Mouse (Mus musculus) hindbrain, embryonic 15.5 days (tissue): Measurements from ENCODE around the gene Lsm12. TPM values are rescaled to one million over a fixed set of nuclear protein-coding genes. Genes with fewer than 3 reads are reported as not detected.

ENCODE experiments used
- ATAC-seq: fragments of 200-750 bp; cut with Nextera tagmentation; 2 replicates; pipeline ENCODE4 v1.8.0; 2017; ENCODE audit warnings: low read depth, moderate number of reproducible peaks, moderate TSS enrichment; ENCODE audit not compliant: low FRiP score
- H3K27ac ChIP-seq: fragments of 300-500 bp; sonication (generic); replicated peaks from 2 replicates; pipeline ENCODE4 v1.5.1; 2015; ENCODE audit warnings: mild to moderate bottlenecking, inconsistent platforms
- H3K27me3 ChIP-seq: fragments of 300-500 bp; sonication (generic); 2 replicates; pipeline ENCODE4 v1.6.1; 2015; ENCODE audit warnings: control low read depth, inconsistent platforms
- H3K36me3 ChIP-seq: fragments of 300-500 bp; sonication (generic); 2 replicates; pipeline ENCODE4 v1.6.1; 2015; ENCODE audit warnings: control low read depth, inconsistent platforms
- H3K4me1 ChIP-seq: fragments of 300-500 bp; sonication (generic); replicated peaks from 2 replicates; pipeline ENCODE4 v1.6.1; 2015; ENCODE audit warnings: control low read depth, inconsistent platforms
- H3K4me2 ChIP-seq: fragments of 300-500 bp; sonication (generic); 2 replicates; pipeline ENCODE4 v1.6.1; 2015; ENCODE audit warnings: moderate library complexity, mild to moderate bottlenecking, inconsistent platforms
- H3K4me3 ChIP-seq: fragments of 300-500 bp; sonication (generic); 2 replicates; pipeline ENCODE4 v1.5.1; 2015; ENCODE audit warnings: mild to moderate bottlenecking, inconsistent platforms
- H3K9ac ChIP-seq: fragments of 300-500 bp; sonication (generic); 2 replicates; pipeline ENCODE4 v1.6.1; 2015; ENCODE audit warnings: inconsistent platforms
- H3K9me3 ChIP-seq: fragments of 300-500 bp; sonication (generic); 2 replicates; pipeline ENCODE4 v1.6.1; 2016; ENCODE audit warnings: control low read depth, inconsistent platforms
- WGBS: fragments of 180-500 bp; shearing (Covaris S2); methylation state at CpG from one replicate; pipeline ENCODE4 v1.1.7; 2015; 5-methylcytosine and 5-hydroxymethylcytosine counted together
- polyA plus RNA-seq: library from polyadenylated mRNA; unstranded; fragments of >200 nt; fragmentation: Nextera tagmentation; extraction: Ambion mirVana; gene quantifications from 2 replicates; pipeline ENCODE4 v1.2.1, GENCODE M21; 2015

Lsm12 gene
- polyA plus RNA-seq, 1 experiment from 2014 or later = 102 TPM

GRCm38 (mm10) chr11:102196018-102196797, 11.1 kb upstream of the Lsm12 start:
- Histone ChIP-seq H3K27ac (no peak overlapping the region), H3K36me3 (peaks cover 64% of the 10 kb centered on the region), H3K9me3 (no peaks in the 10 kb centered on the region), H3K4me2 (no peak overlapping the region), H3K4me3 (no peak overlapping the region), H3K4me1 (peaks cover 3% of the 10 kb centered on the region), H3K9ac (no peak overlapping the region), H3K27me3 (no peaks in the 10 kb centered on the region)
- no peak for ATAC-seq
- WGBS = 91% methylated on average over 21 of the region's 21 CpGs

GRCm38 (mm10) chr11:102193657-102194440, 8.8 kb upstream of the Lsm12 start:
- H3K4me3 ChIP-seq = no peak overlapping the region
- 88% methylated on average over 9 of the region's 9 CpGs for WGBS
- H3K27me3 ChIP-seq = no peaks in the 10 kb centered on the region
- H3K36me3 ChIP-seq = peaks cover 48% of the 10 kb centered on the region
- no peak overlapping the region for H3K27ac ChIP-seq
- no peak overlapping the region for H3K4me2 ChIP-seq
- no peaks in the 10 kb centered on the region for H3K9me3 ChIP-seq
- no peak overlapping the region for H3K9ac ChIP-seq
- ATAC-seq = no peak
- H3K4me1 ChIP-seq = peaks cover 23% of the 10 kb centered on the region

GRCm38 (mm10) chr11:102190848-102191247, 5.8 kb upstream of the Lsm12 start:
- H3K27ac ChIP-seq = no peak overlapping the region
- WGBS = 46% methylated on average over 4 of the region's 4 CpGs
- ATAC-seq = no peak
- H3K27me3 ChIP-seq = no peaks in the 10 kb centered on the region
- peaks cover 23% of the 10 kb centered on the region for H3K36me3 ChIP-seq
- 0 out of 2 replicates have a peak overlapping the region, but pooled peaks have one; percentile 19 for H3K9ac ChIP-seq
- peaks cover 28% of the 10 kb centered on the region for H3K4me1 ChIP-seq
- H3K9me3 ChIP-seq = no peaks in the 10 kb centered on the region
- H3K4me3 ChIP-seq = peak overlapping the region; percentile 68
- peak overlapping the region; percentile 90 for H3K4me2 ChIP-seq

- Histone ChIP-seq H3K36me3 (peaks cover 12% of the 10 kb centered on the region), H3K4me3 (peak within 1 kb of the TSS; percentile 68), H3K27me3 (no peaks in the 10 kb centered on the region), H3K9me3 (no peaks in the 10 kb centered on the region), H3K4me1 (peaks cover 31% of the 10 kb centered on the region), H3K4me2 (peak within 1 kb of the TSS; percentile 90), H3K9ac (peak within 1 kb of the TSS; percentile 83), H3K27ac (peak within 1 kb of the TSS; percentile 84)
- ATAC-seq = peak; percentile 90
- 3% methylated on average over 46 of the region's 50 CpGs for WGBS
Measured at GRCm38 (mm10) chr11:102189461-102190436, 4.7 kb upstream of the Lsm12 start, which contains the start of gene G6pc3. Gene G6pc3 (plus strand): TSS chr11:102189620.

- ATAC-seq = no peak
- Histone ChIP-seq H3K36me3 (peaks cover 5% of the 10 kb centered on the region), H3K4me1 (peaks cover 35% of the 10 kb centered on the region), H3K4me2 (peak overlapping the region; percentile 90), H3K4me3 (peak overlapping the region; percentile 68), H3K27ac (peak overlapping the region; percentile 84), H3K27me3 (no peaks in the 10 kb centered on the region), H3K9ac (peak overlapping the region; percentile 83), H3K9me3 (no peaks in the 10 kb centered on the region)
- 71% methylated on average over 6 of the region's 6 CpGs for WGBS
Measured at GRCm38 (mm10) chr11:102188980-102189379, 3.9 kb upstream of the Lsm12 start.

- Histone ChIP-seq H3K9ac (no peak overlapping the region), H3K27ac (no peak overlapping the region), H3K27me3 (no peaks in the 10 kb centered on the region), H3K4me1 (peaks cover 45% of the 10 kb centered on the region), H3K36me3 (peaks cover 9% of the 10 kb centered on the region; the same call in 1 of the 2 replicates), H3K4me2 (no peak overlapping the region), H3K9me3 (no peaks in the 10 kb centered on the region), H3K4me3 (no peak overlapping the region)
- ATAC-seq = no peak
- 73% methylated on average over 1 of the region's 1 CpGs for WGBS
Measured at GRCm38 (mm10) chr11:102186235-102186634, 1.1 kb upstream of the Lsm12 start.

GRCm38 (mm10) chr11:102185677-102186076, 581 bp upstream of the Lsm12 start:
- WGBS = 49% methylated on average over 3 of the region's 3 CpGs
- Histone ChIP-seq H3K27ac (peak overlapping the region; percentile 95), H3K9ac (peak overlapping the region; percentile 89; the same call in 1 of the 2 replicates), H3K4me1 (peaks cover 39% of the 10 kb centered on the region), H3K36me3 (peaks cover 14% of the 10 kb centered on the region; the same call in 1 of the 2 replicates), H3K27me3 (no peaks in the 10 kb centered on the region), H3K9me3 (no peaks in the 10 kb centered on the region), H3K4me2 (peak overlapping the region; percentile 69), H3K4me3 (peak overlapping the region; percentile 84)
- ATAC-seq = no peak

- Histone ChIP-seq H3K9ac (peak overlapping the region; percentile 89), H3K27ac (peak overlapping the region; percentile 95), H3K36me3 (peaks cover 19% of the 10 kb centered on the region), H3K4me2 (peak overlapping the region; percentile 69), H3K4me1 (peaks cover 28% of the 10 kb centered on the region), H3K27me3 (no peaks in the 10 kb centered on the region), H3K9me3 (no peaks in the 10 kb centered on the region), H3K4me3 (peak overlapping the region; percentile 84)
- no peak for ATAC-seq
- 9% methylated on average over 7 of the region's 7 CpGs for WGBS
Measured at GRCm38 (mm10) chr11:102184253-102184645, 847 bp downstream of the Lsm12 start.

GRCm38 (mm10) chr11:102179836-102180235, 5.3 kb downstream of the Lsm12 start:
- Histone ChIP-seq H3K4me2 (no peak overlapping the region), H3K9ac (no peak overlapping the region), H3K4me3 (no peak overlapping the region), H3K27me3 (no peaks in the 10 kb centered on the region), H3K27ac (no peak overlapping the region), H3K9me3 (no peaks in the 10 kb centered on the region), H3K36me3 (peaks cover 38% of the 10 kb centered on the region), H3K4me1 (peaks cover 16% of the 10 kb centered on the region)
- ATAC-seq = no peak

GRCm38 (mm10) chr11:102168689-102169088, 16.4 kb downstream of the Lsm12 start:
- 89% methylated on average over 5 of the region's 5 CpGs for WGBS
- ATAC-seq = no peak
- peaks cover 32% of the 10 kb centered on the region for H3K36me3 ChIP-seq

GRCm38 (mm10) chr11:102167539-102167938, 17.6 kb downstream of the Lsm12 start:
- 86% methylated on average over 5 of the region's 5 CpGs for whole genome bisulfite sequencing
- Histone ChIP-seq H3K27ac (no peak overlapping the region), H3K4me1 (no peaks in the 10 kb centered on the region), H3K9me3 (no peaks in the 10 kb centered on the region), H3K4me2 (no peak overlapping the region), H3K36me3 (peaks cover 41% of the 10 kb centered on the region), H3K4me3 (no peak overlapping the region), H3K27me3 (no peaks in the 10 kb centered on the region), H3K9ac (no peak overlapping the region)
- no peak for ATAC-seq

More at GRCm38 (mm10) chr11:102168689-102169088, 16.4 kb downstream of the Lsm12 start:
- Histone ChIP-seq H3K9ac (no peak overlapping the region), H3K4me2 (no peak overlapping the region), H3K4me1 (no peaks in the 10 kb centered on the region), H3K27me3 (no peaks in the 10 kb centered on the region), H3K4me3 (no peak overlapping the region), H3K27ac (no peak overlapping the region), H3K9me3 (no peaks in the 10 kb centered on the region)
